Mouse (Mus musculus): ENCODE data around the gene Ephb2.

GRCm38 (mm10) chr4:136820069-136820522, 15.7 kb downstream of the Ephb2 start:
- no peak for TF ChIP-seq POLR2AphosphoS5 (IDR thresholded peaks at IDR 0.05; ENCODE audit: insufficient replicate concordance, low read depth, low read length)
- no peak for TF ChIP-seq TAL1 (conservative IDR thresholded peaks at IDR 0.05; ENCODE audit: low read depth, low read length)
- no peak for TF ChIP-seq CTCF (IDR thresholded peaks at IDR 0.05; ENCODE audit: low read depth, low read length)
- TF ChIP-seq GATA1 (IDR thresholded peaks at IDR 0.05; ENCODE audit: borderline replicate concordance, low read length) = no peak
- no peak for TF ChIP-seq GATA2 (IDR thresholded peaks at IDR 0.05; ENCODE audit: borderline replicate concordance, low read depth, low read length)
